Mouse (Mus musculus): ENCODE measurements at regions not wholly inside any gene's neighbourhood (a gene's known extent, or its start where the extent isn't known, plus 50 kb on each side); places are given as distances from the start of the nearest gene placed in this dataset.
"Not testable (repeated sequence)": the region's sequence is repeated elsewhere in the genome, so short reads cannot be mapped to it uniquely, and the experiment has no call there.

GRCm38 (mm10) chr13:31050160-31050788 lies 76.3 kb downstream of the Gm5447 start:
- ATAC-seq (no peak), DNase-seq (ENCODE audit: low spot score) (no peak)
- Histone ChIP-seq H3K36me3 (ENCODE audit: insufficient read depth, low read length) (no peaks in the 10 kb centered on the region), H3K9ac (replicated peaks; ENCODE audit: low read length) (no peak overlapping the region), H3K4me1 (ENCODE audit: insufficient read depth, low read length) (no peaks in the 10 kb centered on the region), H3K9me3 (ENCODE audit: low read length) (no peaks in the 10 kb centered on the region), H3K4me3 (ENCODE audit: low read length) (no peak overlapping the region), H3K4me2 (ENCODE audit: low read depth, low read length) (no peak overlapping the region), H3K27me3 (ENCODE audit: insufficient read depth, low read length) (no peaks in the 10 kb centered on the region), H3K27ac (no peak overlapping the region)
- TF ChIP-seq CTCF (IDR thresholded peaks at IDR 0.05; ENCODE audit: low read depth) = no peak
- WGBS = 69% methylated on average over 11 of the region's 11 CpGs

- not testable (repeated sequence) for H3K4me1 ChIP-seq (ENCODE audit: insufficient read depth, low read length); H3K36me3 ChIP-seq (ENCODE audit: insufficient read depth, low read length); H3K9me3 ChIP-seq (ENCODE audit: low read length); H3K27me3 ChIP-seq (ENCODE audit: insufficient read depth, low read length); H3K9ac ChIP-seq (replicated peaks; ENCODE audit: low read length); H3K4me2 ChIP-seq (ENCODE audit: low read depth, low read length); ATAC-seq; DNase-seq (ENCODE audit: low spot score); H3K27ac ChIP-seq; H3K4me3 ChIP-seq (ENCODE audit: low read length)
- WGBS = no CpG with 5 or more reads among the region's 6 CpGs
Observed at GRCm38 (mm10) chr13:31051586-31051985, 77.6 kb downstream of the Gm5447 start.

- no peak overlapping the region for H3K27ac ChIP-seq
- no peaks in the 10 kb centered on the region for H3K4me1 ChIP-seq (ENCODE audit: insufficient read depth, low read length)
- H3K9me3 ChIP-seq (ENCODE audit: low read length) = no peaks in the 10 kb centered on the region
- no peak overlapping the region for H3K4me2 ChIP-seq (ENCODE audit: low read depth, low read length)
- ATAC-seq (no peak), DNase-seq (ENCODE audit: low spot score) (no peak)
- 94% methylated on average over 8 of the region's 8 CpGs for WGBS
- no peaks in the 10 kb centered on the region for H3K36me3 ChIP-seq (ENCODE audit: insufficient read depth, low read length)
- H3K4me3 ChIP-seq (ENCODE audit: low read length) = no peak overlapping the region
- H3K27me3 ChIP-seq (ENCODE audit: insufficient read depth, low read length) = no peaks in the 10 kb centered on the region
- H3K9ac ChIP-seq (replicated peaks; ENCODE audit: low read length) = no peak overlapping the region
- TF ChIP-seq CTCF (IDR thresholded peaks at IDR 0.05; ENCODE audit: low read depth) = no peak
Observed at GRCm38 (mm10) chr13:31054356-31054755, 80.4 kb downstream of the Gm5447 start.

GRCm38 (mm10) chr13:31055376-31056083 lies 81.5 kb downstream of the Gm5447 start:
- Histone ChIP-seq H3K27me3 (ENCODE audit: insufficient read depth, low read length) (no peaks in the 10 kb centered on the region), H3K4me1 (ENCODE audit: insufficient read depth, low read length) (no peaks in the 10 kb centered on the region), H3K4me2 (ENCODE audit: low read depth, low read length) (no peak overlapping the region), H3K9ac (replicated peaks; ENCODE audit: low read length) (no peak overlapping the region), H3K27ac (no peak overlapping the region), H3K4me3 (ENCODE audit: low read length) (no peak overlapping the region), H3K9me3 (ENCODE audit: low read length) (no peaks in the 10 kb centered on the region), H3K36me3 (ENCODE audit: insufficient read depth, low read length) (no peaks in the 10 kb centered on the region)
- ATAC-seq (no peak), DNase-seq (ENCODE audit: low spot score) (no peak)
- no peak for TF ChIP-seq CTCF (IDR thresholded peaks at IDR 0.05; ENCODE audit: low read depth)
- 62% methylated on average over 5 of the region's 5 CpGs for WGBS

GRCm38 (mm10) chr13:31056154-31056871 lies 82.3 kb downstream of the Gm5447 start:
- ATAC-seq = no peak

GRCm38 (mm10) chr13:31060916-31061431 lies 87.0 kb downstream of the Gm5447 start:
- no peaks in the 10 kb centered on the region for H3K4me1 ChIP-seq (ENCODE audit: insufficient read depth, low read length)
- no peak overlapping the region for H3K27ac ChIP-seq
- no peaks in the 10 kb centered on the region for H3K27me3 ChIP-seq (ENCODE audit: insufficient read depth, low read length)
- WGBS = 85% methylated on average over 6 of the region's 6 CpGs
- H3K36me3 ChIP-seq (ENCODE audit: insufficient read depth, low read length) = no peaks in the 10 kb centered on the region
- H3K9ac ChIP-seq (replicated peaks; ENCODE audit: low read length) = no peak overlapping the region
- no peak for DNase-seq (ENCODE audit: low spot score)
- H3K4me2 ChIP-seq (ENCODE audit: low read depth, low read length) = no peak overlapping the region
- no peak for ATAC-seq
- TF ChIP-seq CTCF (IDR thresholded peaks at IDR 0.05; ENCODE audit: low read depth) = no peak
- H3K9me3 ChIP-seq (ENCODE audit: low read length) = no peaks in the 10 kb centered on the region
- no peak overlapping the region for H3K4me3 ChIP-seq (ENCODE audit: low read length)

More at GRCm38 (mm10) chr13:31056154-31056871, 82.3 kb downstream of the Gm5447 start:
- Histone ChIP-seq H3K27ac (no peak overlapping the region), H3K9ac (replicated peaks; ENCODE audit: low read length) (no peak overlapping the region), H3K4me3 (ENCODE audit: low read length) (no peak overlapping the region), H3K9me3 (ENCODE audit: low read length) (no peaks in the 10 kb centered on the region), H3K4me2 (ENCODE audit: low read depth, low read length) (no peak overlapping the region), H3K4me1 (ENCODE audit: insufficient read depth, low read length) (no peaks in the 10 kb centered on the region), H3K27me3 (ENCODE audit: insufficient read depth, low read length) (no peaks in the 10 kb centered on the region), H3K36me3 (ENCODE audit: insufficient read depth, low read length) (no peaks in the 10 kb centered on the region)
- no peak for TF ChIP-seq CTCF (IDR thresholded peaks at IDR 0.05; ENCODE audit: low read depth)
- 90% methylated on average over 12 of the region's 12 CpGs for WGBS
- DNase-seq (ENCODE audit: low spot score) = no peak
